Mouse (Mus musculus): ENCODE results near the gene Lyl1.

GRCm38 (mm10) chr8:84659936-84660818 is 41.1 kb upstream of the Lyl1 start:
- TF ChIP-seq CTCF (IDR thresholded peaks at IDR 0.05; ENCODE audit: low read depth, low read length) (no peak), GATA1 (IDR thresholded peaks at IDR 0.05; ENCODE audit: borderline replicate concordance, low read length) (no peak), POLR2AphosphoS5 (IDR thresholded peaks at IDR 0.05; ENCODE audit: insufficient replicate concordance, low read depth, low read length) (0 out of 2 replicates have a peak, but pooled peaks have one; percentile 60), GATA2 (IDR thresholded peaks at IDR 0.05; ENCODE audit: borderline replicate concordance, low read depth, low read length) (no peak)
